12 mouse cellular contexts compared by ENCODE assay signal in the genomic region with DNA sequence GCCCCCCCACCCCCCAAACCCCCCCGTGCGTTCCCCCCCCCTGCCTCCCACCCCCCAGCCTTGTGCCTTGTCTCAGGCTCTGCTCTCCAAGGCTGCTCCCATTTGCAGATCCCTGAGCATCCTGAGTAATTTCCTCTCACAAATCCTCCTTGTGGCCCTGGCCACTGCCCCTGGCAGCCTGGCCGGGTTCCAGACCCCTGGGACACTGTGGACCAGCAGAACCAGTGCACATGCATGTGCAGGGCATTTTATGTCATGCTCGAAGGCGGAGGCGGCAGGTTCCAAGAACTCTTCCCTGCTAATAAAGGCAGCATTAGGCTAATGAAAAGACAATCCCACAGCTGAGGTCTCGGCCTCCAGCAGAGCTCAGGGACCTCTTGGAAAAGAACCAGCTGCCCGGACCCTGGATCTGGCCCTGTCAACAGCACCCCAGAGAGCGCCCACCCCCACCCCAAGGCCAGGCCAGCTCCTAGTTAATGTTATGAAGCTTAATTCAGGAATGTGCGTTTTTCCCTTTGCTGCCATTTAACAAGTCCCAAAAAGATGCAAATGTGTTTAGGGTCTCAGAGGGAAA.
A peak's percentile ranks its signal among the peaks of the same experiment; 100 is the strongest.
DNase-seq lines count a peak whose midpoint lies in the region; ATAC-seq lines count a peak whose summit lies in the region.
"Had no signal": no experiment of that assay in that cellular context is flagged by ENCODE, and none has a peak within 500 bp of the region (broad histone marks: within the 10 kb centered on the region; RNA-seq: fewer than 3 reads in every experiment).

No protein-coding gene starts in this region.

- no peaks in the 10 kb centered on the region for H3K27me3 ChIP-seq in hindbrain, embryonic 11.5 days (ENCODE audit: control insufficient read depth, insufficient read depth, low read length)
- no peaks in the 10 kb centered on the region for H3K27me3 ChIP-seq in midbrain, embryonic 13.5 days
- H3K27me3 ChIP-seq: liver, embryonic 15.5 days had no signal

- no peaks in the 10 kb centered on the region for H3K36me3 ChIP-seq in hindbrain, embryonic 11.5 days (ENCODE audit: control insufficient read depth, insufficient read depth, low read length)
- H3K36me3 ChIP-seq in midbrain, embryonic 13.5 days, result no peaks in the 10 kb centered on the region
- H3K36me3 ChIP-seq: liver, embryonic 15.5 days had no signal

- H3K4me3 ChIP-seq in hindbrain, embryonic 11.5 days (ENCODE audit: low read depth, low read length), result no peak overlapping the region
- no peak overlapping the region for H3K4me3 ChIP-seq in midbrain, embryonic 13.5 days (replicated peaks)
- H3K4me3 ChIP-seq: liver, embryonic 15.5 days had no signal

- 50% methylated on average over 8 of the region's 10 CpGs for WGBS in hindbrain, embryonic 11.5 days
- 25% methylated on average over 8 of the region's 10 CpGs for WGBS in midbrain, embryonic 13.5 days

- peak; percentile 80 to 85 for DNase-seq in cerebellum, postnatal 10 days
- no peak for DNase-seq in cerebellum, adult 11-12 months
- DNase-seq in Muller cell, postnatal 12 days (ENCODE audit: inconsistent ontology term), result peak; percentile 41
- peak; percentile 50 for DNase-seq in hindbrain, embryonic 11.5 days (ENCODE audit: low spot score)
- DNase-seq in embryo, embryonic 11 days, result no peak
- DNase-seq: right cerebral cortex, adult 18-20 months had no signal

- 0 out of 2 replicates have a peak, but pooled peaks cover 2% of the 10 kb centered on the region for H3K4me1 ChIP-seq in hindbrain, embryonic 11.5 days (replicated peaks; ENCODE audit: control insufficient read depth, insufficient read depth, low read length)
- peaks cover 12% of the 10 kb centered on the region for H3K4me1 ChIP-seq in midbrain, embryonic 13.5 days (replicated peaks)
- H3K4me1 ChIP-seq: liver, embryonic 15.5 days had no signal

- H3K4me2 ChIP-seq in hindbrain, embryonic 11.5 days (replicated peaks; ENCODE audit: low read depth, low read length), result no peak overlapping the region
- no peak overlapping the region for H3K4me2 ChIP-seq in midbrain, embryonic 13.5 days (replicated peaks)
- H3K4me2 ChIP-seq: liver, embryonic 15.5 days had no signal

- peak; percentile 73 for ATAC-seq in hindbrain, embryonic 11.5 days (ENCODE audit: low FRiP score)
- ATAC-seq in midbrain, embryonic 13.5 days, result peak; percentile 77
- no peak for ATAC-seq in megakaryocyte progenitor cell, adult 5-6 weeks (replicated peaks; ENCODE audit: poor library complexity)
- no peak for ATAC-seq in erythroblast, adult 5-6 weeks (replicated peaks; ENCODE audit: low FRiP score, poor library complexity, severe bottlenecking)
- ATAC-seq: activated CD4-positive, CD25-positive, alpha-beta regulatory T cell, adult 4 months had no signal

- no peak overlapping the region for H3K9ac ChIP-seq in hindbrain, embryonic 11.5 days (ENCODE audit: low read depth, low read length)
- no peak overlapping the region for H3K9ac ChIP-seq in midbrain, embryonic 13.5 days (replicated peaks)
- H3K9ac ChIP-seq: liver, embryonic 15.5 days had no signal

- peak overlapping the region; percentile 65 for H3K27ac ChIP-seq in hindbrain, embryonic 11.5 days (ENCODE audit: low read depth, low read length)
- peak overlapping the region; percentile 63 for H3K27ac ChIP-seq in midbrain, embryonic 13.5 days
- H3K27ac ChIP-seq: kidney, postnatal 0 days; liver, embryonic 15.5 days had no signal

- no peaks in the 10 kb centered on the region for H3K9me3 ChIP-seq in hindbrain, embryonic 11.5 days (ENCODE audit: control insufficient read depth, low read length)
- H3K9me3 ChIP-seq in midbrain, embryonic 13.5 days, result no peaks in the 10 kb centered on the region
- H3K9me3 ChIP-seq: liver, embryonic 15.5 days had no signal

Comparison
In these comparisons a context has a peak if more than half of its experiments do, and no peak if none do; other contexts are left out.
1. DNase-seq: peak in cerebellum, postnatal 10 days (2 of 2), Muller cell, postnatal 12 days (single experiment) and hindbrain, embryonic 11.5 days (single experiment); none in cerebellum, adult 11-12 months (single experiment) and embryo, embryonic 11 days (single experiment).
2. ATAC-seq: peak in hindbrain, embryonic 11.5 days (single experiment) and midbrain, embryonic 13.5 days (single experiment); none in megakaryocyte progenitor cell, adult 5-6 weeks (single experiment) and erythroblast, adult 5-6 weeks (single experiment).